Mouse (Mus musculus) embryonic fibroblast, embryonic 13.5 days (primary cell): ENCODE measurements around the gene Cct2. TPM values are rescaled to one million over a fixed set of nuclear protein-coding genes. Genes with fewer than 3 reads are reported as not detected.

Experiments used
- H3K27ac ChIP-seq: 2 replicates; pipeline ENCODE4 v1.5.1; 2012; ENCODE audit warnings: low read length, control low read depth, inconsistent platforms; ENCODE audit not compliant: insufficient read depth
- H3K4me1 ChIP-seq: 2 replicates; pipeline ENCODE4 v1.6.1; 2011; ENCODE audit warnings: low read length; ENCODE audit not compliant: control insufficient read depth, insufficient read depth
- H3K4me3 ChIP-seq: 2 replicates; pipeline ENCODE4 v1.5.1; 2011; ENCODE audit warnings: mild to moderate bottlenecking, control low read depth, low read length; ENCODE audit not compliant: insufficient read depth
- CTCF ChIP-seq: IDR thresholded peaks from 2 replicates; pipeline ENCODE4 v1.5.1; 2011; ENCODE audit warnings: mild to moderate bottlenecking, control low read depth, low read length, moderate library complexity, borderline replicate concordance; ENCODE audit not compliant: insufficient read depth
- POLR2A ChIP-seq: IDR thresholded peaks from 2 replicates; pipeline ENCODE4 v1.6.1; 2011; ENCODE audit warnings: low read depth, mild to moderate bottlenecking, control low read depth, low read length, moderate library complexity
- polyA plus RNA-seq: library from polyadenylated mRNA; stranded (reverse); fragments of >200 nt; gene quantifications from 2 replicates; pipeline ENCODE4 v1.2.4, GENCODE M21; 2011; ENCODE audit warnings: low read depth; ENCODE audit not compliant: missing spikeins, insufficient read length

The Cct2 gene
- polyA plus RNA-seq, 1 experiment: 458 TPM

GRCm38 (mm10) chr10:117097116-117097698, 33.6 kb upstream of the Cct2 start:
- H3K27ac ChIP-seq: no peak overlapping the region
- H3K4me1 ChIP-seq: no peaks in the 10 kb centered on the region
- TF ChIP-seq CTCF: no peak
- TF ChIP-seq POLR2A: no peak
- no peak overlapping the region for H3K4me3 ChIP-seq

GRCm38 (mm10) chr10:117096096-117096495, 32.5 kb upstream of the Cct2 start:
- no peak for TF ChIP-seq POLR2A
- no peak for TF ChIP-seq CTCF
- Histone ChIP-seq H3K4me3 (no peak overlapping the region), H3K27ac (no peak overlapping the region), H3K4me1 (no peaks in the 10 kb centered on the region)

GRCm38 (mm10) chr10:117094504-117095329, 31.1 kb upstream of the Cct2 start:
- Histone ChIP-seq H3K4me1 (no peaks in the 10 kb centered on the region), H3K4me3 (no peak overlapping the region), H3K27ac (0 out of 2 replicates have a peak overlapping the region, but pooled peaks have one; percentile 15)
- TF ChIP-seq CTCF (no peak), POLR2A (no peak)

- Histone ChIP-seq H3K27ac (no peak overlapping the region), H3K4me1 (no peaks in the 10 kb centered on the region), H3K4me3 (no peak overlapping the region)
- no peak for TF ChIP-seq POLR2A
- no peak for TF ChIP-seq CTCF
These were observed 26.0 kb upstream of the Cct2 start for GRCm38 (mm10) chr10:117089628-117090027.

- Histone ChIP-seq H3K4me1 (no peaks in the 10 kb centered on the region), H3K27ac (no peak overlapping the region), H3K4me3 (no peak overlapping the region)
- TF ChIP-seq CTCF (no peak), POLR2A (no peak)
These were observed 18.3 kb upstream of the Cct2 start for GRCm38 (mm10) chr10:117081914-117082359.

- TF ChIP-seq CTCF: no peak
- TF ChIP-seq POLR2A: no peak
- no peaks in the 10 kb centered on the region for H3K4me1 ChIP-seq
- no peak overlapping the region for H3K27ac ChIP-seq
- H3K4me3 ChIP-seq: no peak overlapping the region
These were observed 17.7 kb upstream of the Cct2 start for GRCm38 (mm10) chr10:117081326-117081725.

- TF ChIP-seq CTCF: peak; percentile 76; the same call in 1 of the 2 replicates
- no peak for TF ChIP-seq POLR2A
- H3K4me1 ChIP-seq: no peaks in the 10 kb centered on the region
- H3K27ac ChIP-seq: no peak overlapping the region
- no peak overlapping the region for H3K4me3 ChIP-seq
These were observed 14.7 kb upstream of the Cct2 start for GRCm38 (mm10) chr10:117078284-117078683.

- no peaks in the 10 kb centered on the region for H3K4me1 ChIP-seq
- no peak overlapping the region for H3K27ac ChIP-seq
- H3K4me3 ChIP-seq: no peak overlapping the region
- TF ChIP-seq CTCF (no peak), POLR2A (no peak)
These were observed 9.6 kb upstream of the Cct2 start for GRCm38 (mm10) chr10:117073176-117073575.

GRCm38 (mm10) chr10:117072191-117072888, 8.7 kb upstream of the Cct2 start:
- Histone ChIP-seq H3K4me3 (no peak overlapping the region), H3K27ac (no peak overlapping the region), H3K4me1 (no peaks in the 10 kb centered on the region)
- TF ChIP-seq CTCF: no peak
